Mouse (Mus musculus): Measurements from ENCODE around the gene Top1.

The Top1 gene

GRCm38 (mm10) chr2:160717269-160717668 is 71.6 kb downstream of the Top1 start:
- in situ Hi-C loops (cut with MboI, MseI), result loop anchor here (5.0 kb wide), 1 partner anchor 165 kb away; the partner anchor contains the start of gene Lpin3

DNA sequence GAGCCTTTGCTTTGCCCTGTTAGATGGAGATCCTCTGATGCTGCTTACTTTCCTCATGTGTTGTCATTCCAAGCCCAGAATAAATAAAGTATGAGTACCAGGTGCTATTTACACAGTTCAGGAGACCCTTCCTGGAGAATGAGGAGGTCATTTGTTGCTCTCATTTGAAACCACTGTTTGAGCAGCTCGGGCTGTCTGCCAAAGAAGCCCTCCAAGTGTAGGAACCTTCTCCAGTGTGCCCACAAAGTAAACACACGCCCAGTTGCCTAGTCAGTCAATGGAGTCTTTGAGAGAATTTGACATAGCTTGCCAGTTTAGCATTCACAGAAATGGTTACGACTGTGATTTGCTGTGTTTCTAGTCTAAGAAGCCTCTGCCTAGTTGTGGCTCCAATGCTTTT is 73.1 kb downstream of the Top1 start:
- in situ Hi-C loops (cut with MboI, MseI), result loop anchor here (5.0 kb wide), 1 partner anchor 163 kb away; the partner anchor contains the start of gene Lpin3

- in situ Hi-C loops (cut with MboI, MseI), result no loop called here
Measured at GRCm38 (mm10) chr2:160722714-160723113, 77.0 kb downstream of the Top1 start.

- in situ Hi-C loops (cut with MboI, MseI), result no loop called here
Measured at GRCm38 (mm10) chr2:160723613-160724375, 78.1 kb downstream of the Top1 start.

- in situ Hi-C loops (cut with MboI, MseI), result no loop called here
Measured at GRCm38 (mm10) chr2:160724536-160724935, 78.8 kb downstream of the Top1 start.

DNA sequence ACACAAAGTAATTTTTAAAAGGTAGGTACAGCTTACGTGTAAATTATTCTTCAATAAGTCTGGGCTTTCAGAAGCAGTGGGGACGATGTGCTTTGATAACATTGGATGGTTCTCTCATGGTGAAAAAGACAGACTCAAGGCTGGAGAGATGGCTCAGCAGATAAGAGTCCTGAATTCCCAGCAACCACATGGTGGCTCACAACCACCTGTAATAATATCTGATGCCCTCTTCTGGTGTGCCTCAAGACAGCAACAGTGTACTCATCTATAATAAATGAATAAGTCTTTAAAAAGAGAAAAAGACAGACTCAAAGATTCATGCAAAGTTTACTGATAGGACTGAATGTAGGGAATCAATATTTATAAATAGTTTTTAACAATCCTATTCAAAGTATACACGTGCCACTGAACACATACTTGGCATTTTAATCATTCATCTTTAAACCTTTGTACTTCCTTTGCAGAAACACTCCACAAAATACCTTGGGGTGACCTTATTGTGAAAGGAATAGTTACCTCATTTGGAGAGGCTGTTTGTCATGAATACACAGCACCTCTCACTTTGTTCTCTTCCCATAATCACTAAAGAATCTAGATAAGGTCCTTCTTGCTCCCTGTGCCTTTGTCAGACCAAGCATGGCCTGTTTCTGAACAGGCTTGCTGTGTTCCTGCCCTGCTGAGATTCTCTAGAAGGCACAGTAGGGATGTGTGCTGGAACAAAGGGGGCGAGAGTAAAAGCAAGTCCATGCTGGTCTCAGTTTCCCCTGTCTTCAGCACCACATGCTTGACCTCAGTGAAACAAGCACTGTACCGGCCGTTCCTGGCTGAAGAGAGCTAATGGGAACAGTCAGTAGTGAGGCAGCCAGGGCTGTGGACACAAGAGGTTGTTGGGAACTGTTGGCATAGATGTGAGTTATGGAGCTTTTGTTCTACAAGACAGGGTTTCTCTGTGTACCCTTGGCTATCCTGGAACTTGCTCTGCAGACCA is 80.5 kb downstream of the Top1 start:
- in situ Hi-C loops (cut with MboI, MseI), result no loop called here

DNA sequence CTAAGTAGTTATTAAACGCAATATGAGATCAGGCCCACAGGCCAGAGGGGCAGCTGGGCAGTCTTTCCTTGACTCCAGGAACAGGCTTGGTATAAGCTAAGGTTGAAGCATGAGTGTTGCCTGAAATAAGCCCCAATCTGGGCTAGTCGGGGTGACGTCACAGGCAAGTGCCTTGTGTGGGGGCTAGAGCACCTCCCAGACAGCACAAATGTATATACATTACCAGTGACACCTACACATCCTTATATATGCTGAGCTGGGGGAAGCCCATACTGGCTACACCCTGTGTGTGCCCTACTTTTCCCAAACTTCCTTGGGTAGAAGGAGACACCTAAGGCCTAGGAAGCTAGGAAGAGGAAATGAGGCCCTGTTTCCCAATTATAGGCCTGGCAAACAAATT is 83.3 kb downstream of the Top1 start:
- in situ Hi-C loops (cut with MboI, MseI), result no loop called here

DNA sequence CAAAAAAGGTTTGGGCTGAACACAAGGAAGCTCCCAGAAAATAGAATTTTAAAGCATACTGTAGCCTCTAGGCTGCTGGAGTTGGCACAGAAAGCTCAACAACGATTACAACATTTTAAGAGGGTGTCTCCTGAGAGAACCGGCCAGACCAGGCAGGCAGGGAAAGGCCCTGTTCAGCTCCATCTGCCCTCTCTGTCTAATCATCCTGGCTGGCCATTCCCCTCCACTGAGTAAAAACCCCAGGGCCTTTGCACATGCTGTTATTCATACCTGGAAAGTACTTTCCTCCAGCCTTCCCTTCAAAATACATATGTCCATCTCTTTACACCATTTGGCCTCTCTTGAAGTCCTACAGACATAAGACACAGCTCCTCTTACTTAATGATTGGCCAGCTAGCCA is 83.7 kb downstream of the Top1 start:
- in situ Hi-C loops (cut with MboI, MseI), result no loop called here

GRCm38 (mm10) chr2:160729851-160730796 is 84.4 kb downstream of the Top1 start:
- in situ Hi-C loops (cut with MboI, MseI), result no loop called here

DNA sequence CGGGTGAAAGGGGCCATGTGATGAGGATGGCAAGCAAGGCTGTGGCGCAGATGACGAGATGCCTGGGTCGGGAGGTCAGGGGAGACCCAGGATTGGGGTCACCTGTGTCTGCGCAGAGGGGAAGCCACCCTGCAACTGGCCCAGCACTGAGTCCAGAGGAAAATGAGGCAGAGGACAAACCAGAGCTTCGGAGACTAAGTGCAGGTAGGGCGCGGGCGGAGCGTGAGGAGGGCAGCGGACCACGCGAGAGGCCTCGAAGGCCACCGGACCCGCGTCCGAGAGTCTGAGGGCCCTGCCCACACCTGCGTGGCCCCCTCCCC is 85.1 kb downstream of the Top1 start:
- in situ Hi-C loops (cut with MboI, MseI), result no loop called here

DNA sequence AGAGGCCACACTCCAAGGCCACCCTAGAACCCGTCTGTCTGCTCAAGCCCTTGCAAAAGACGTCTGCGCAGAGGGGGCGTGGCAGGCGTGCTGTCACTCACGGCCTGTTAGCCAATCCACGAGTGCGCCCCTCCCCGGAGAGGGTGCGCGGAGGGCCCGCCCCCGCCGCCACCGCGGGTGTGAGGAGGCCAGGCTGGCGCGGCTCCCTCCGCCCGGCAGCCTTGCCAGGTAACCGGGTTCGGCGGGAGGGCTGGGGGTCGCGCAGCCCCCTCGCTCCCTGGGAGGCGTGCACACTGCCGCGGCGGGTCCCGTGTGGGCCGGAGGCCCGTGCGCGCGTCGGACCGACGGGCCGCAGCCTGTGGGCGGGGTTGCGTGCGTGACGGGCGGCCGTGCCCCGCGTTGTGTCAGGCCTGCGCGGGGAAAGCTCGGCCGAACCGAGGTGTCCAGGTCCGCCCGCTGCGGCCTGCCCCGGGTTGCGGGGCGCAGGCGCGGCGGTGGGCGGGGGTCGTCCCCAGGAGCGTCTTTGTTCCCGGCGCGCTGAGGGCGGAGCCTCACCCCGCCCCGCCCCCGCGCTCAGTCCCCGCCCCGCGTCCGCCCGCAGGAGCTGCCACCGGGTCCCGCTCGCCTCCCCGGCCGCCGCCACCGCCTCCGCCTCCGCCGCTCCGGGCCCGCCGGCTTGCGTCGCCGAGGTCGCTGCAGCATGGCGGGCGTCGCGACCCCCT is 85.6 kb downstream of the Top1 start, which contains the start of gene Plcg1:
Plcg1 (plus strand) TSS at position 184 of the 722 bp plus-strand sequence.
- in situ Hi-C loops (cut with MboI, MseI), result no loop called here

DNA sequence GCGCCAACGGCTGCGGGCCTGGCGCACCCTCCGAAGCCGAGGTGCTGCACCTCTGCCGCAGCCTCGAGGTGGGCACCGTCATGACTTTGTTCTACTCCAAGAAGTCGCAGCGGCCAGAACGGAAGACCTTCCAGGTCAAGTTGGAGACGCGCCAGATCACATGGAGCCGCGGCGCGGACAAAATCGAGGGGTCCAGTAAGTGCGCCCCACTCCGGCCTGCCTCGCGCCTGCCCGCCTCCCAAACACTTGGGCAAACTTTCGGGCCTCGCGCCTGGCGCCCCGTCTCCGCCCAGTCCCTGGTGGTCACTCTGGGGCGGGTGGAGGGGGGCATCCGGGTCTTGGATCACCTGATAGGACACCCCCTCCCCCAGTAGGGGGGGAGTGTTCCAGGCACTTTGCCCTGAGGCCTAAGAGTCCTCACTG is 86.2 kb downstream of the Top1 start:
- in situ Hi-C loops (cut with MboI, MseI), result no loop called here

GRCm38 (mm10) chr2:160732420-160732995 is 86.8 kb downstream of the Top1 start:
- in situ Hi-C loops (cut with MboI, MseI), result no loop called here

- in situ Hi-C loops (cut with MboI, MseI), result no loop called here
Measured at GRCm38 (mm10) chr2:160733131-160733531, 87.4 kb downstream of the Top1 start.

DNA sequence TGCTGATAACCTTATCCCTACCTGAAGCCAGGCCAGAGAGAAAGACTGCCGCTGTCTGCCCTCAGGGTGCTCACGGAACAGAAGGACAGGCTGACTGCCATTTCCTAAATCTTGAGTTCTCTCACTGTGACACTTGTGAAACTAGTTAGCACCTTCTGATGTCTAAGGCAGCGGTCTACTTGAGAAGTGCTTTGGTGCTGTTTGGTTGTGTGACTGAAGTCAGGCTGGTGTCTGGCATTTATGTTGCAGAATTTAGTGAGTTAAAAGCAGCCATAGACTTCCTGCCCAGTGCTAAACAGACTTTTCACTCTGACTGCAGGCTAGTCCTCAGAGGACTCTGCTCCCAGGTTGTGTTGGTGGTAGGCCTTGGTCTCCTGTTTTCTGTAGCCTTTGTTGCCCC is 88.6 kb downstream of the Top1 start:
- in situ Hi-C loops (cut with MboI, MseI), result no loop called here

- in situ Hi-C loops (cut with MboI, MseI), result loop anchor here (5.0 kb wide), 2 partner anchors 89 to 136 kb away; partner anchors contain the start of genes Top1 and Zhx3
Measured at GRCm38 (mm10) chr2:160735706-160736310, 90.1 kb downstream of the Top1 start.

DNA sequence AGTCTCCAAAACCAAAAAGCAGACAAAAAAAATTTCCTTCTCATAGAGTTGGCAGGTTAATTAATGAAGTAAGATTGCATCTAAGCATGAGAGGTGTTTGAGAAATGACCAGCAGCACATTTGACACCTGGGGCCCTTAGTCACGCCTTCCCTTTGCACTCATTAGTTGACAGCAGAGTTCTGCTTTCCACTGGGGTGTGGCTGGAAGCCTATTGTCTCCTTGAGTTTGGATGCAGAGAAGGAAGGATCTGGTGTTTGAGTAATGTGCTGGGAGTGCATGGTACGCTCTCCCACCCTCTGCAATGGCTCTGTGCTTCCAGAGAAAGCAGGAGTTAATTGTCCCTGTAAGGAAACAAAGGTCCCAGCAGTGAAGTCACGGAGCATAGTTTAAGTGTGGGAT is 90.8 kb downstream of the Top1 start:
- in situ Hi-C loops (cut with MboI, MseI), result loop anchor here (5.0 kb wide), 2 partner anchors 89 to 136 kb away; partner anchors contain the start of genes Top1 and Zhx3

DNA sequence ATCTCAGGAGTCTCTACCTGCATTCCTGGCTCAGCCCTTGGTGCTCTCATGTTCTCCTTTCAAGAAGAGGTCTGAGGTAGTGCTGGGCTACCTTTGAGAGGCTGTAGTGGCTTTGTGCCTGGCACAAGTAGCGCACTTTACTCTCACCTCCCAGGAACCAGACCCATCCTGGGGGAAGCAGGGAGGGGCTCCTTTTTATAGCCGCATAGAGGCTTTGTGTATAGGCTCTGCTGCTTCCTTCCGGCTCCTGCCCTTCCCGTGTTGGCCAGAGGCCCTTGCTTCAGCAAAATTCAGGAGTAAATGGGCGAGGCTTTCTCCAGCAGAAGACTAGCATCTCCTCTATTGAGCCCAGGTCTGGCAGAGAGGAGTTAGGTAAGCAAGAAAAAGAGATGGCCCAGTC is 92.7 kb downstream of the Top1 start:
- in situ Hi-C loops (cut with MboI, MseI), result loop anchor here (5.0 kb wide), 2 partner anchors 91 to 134 kb away; partner anchors contain the start of genes Top1 and Zhx3

DNA sequence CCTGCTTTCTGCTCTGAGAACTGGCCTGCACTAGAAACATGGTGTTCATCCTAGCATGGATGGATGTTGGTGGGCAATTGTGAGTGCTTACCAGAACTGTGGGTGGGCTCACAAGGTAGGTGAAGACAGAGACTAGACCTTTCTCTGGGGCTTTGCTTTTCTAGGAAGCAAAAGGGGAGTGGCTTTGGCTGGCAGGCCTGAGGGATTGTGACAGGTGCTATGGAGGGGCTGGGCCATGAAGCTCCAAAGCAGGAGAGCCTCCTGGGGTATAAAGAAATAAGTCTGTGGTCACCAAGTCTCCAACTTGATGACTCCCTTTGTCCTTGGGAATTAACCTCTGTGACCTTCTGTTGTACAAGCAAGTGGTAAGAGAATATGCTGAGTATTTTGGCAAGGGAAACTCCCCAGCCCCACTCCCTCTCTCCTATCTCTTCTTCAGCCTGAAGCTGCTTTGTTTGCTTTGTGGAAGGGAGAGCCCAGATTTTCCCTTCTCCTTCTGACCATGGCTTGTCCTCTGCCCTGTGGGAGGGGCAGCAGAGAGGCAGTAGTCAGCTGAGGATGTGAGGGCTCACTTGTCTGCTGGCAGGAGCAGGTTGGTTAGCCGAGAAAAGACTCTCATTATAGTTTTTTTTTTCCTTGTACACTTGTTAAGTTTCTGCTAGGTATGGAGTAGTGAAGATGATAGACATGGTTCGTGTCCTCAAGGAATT is 94.1 kb downstream of the Top1 start:
- in situ Hi-C loops (cut with MboI, MseI), result loop anchor here (5.0 kb wide), 2 partner anchors 93 to 132 kb away; partner anchors contain the start of genes Top1 and Zhx3

Data from regulatory T cell (primary cell).